Mouse (Mus musculus) lung, postnatal 25 days (tissue): Measurements from ENCODE around the gene Mbtd1.
A peak's percentile ranks its signal among the peaks of the same experiment; 100 is the strongest.
"Not testable (repeated sequence)": the region's sequence is repeated elsewhere in the genome, so short reads cannot be mapped to it uniquely, and the experiment has no call there.

ENCODE experiments used
- DNase-seq: peaks from one replicate; pipeline ENCODE4 v3.0.0; 2022; ENCODE audit warnings: low spot score

The Mbtd1 gene

DNA sequence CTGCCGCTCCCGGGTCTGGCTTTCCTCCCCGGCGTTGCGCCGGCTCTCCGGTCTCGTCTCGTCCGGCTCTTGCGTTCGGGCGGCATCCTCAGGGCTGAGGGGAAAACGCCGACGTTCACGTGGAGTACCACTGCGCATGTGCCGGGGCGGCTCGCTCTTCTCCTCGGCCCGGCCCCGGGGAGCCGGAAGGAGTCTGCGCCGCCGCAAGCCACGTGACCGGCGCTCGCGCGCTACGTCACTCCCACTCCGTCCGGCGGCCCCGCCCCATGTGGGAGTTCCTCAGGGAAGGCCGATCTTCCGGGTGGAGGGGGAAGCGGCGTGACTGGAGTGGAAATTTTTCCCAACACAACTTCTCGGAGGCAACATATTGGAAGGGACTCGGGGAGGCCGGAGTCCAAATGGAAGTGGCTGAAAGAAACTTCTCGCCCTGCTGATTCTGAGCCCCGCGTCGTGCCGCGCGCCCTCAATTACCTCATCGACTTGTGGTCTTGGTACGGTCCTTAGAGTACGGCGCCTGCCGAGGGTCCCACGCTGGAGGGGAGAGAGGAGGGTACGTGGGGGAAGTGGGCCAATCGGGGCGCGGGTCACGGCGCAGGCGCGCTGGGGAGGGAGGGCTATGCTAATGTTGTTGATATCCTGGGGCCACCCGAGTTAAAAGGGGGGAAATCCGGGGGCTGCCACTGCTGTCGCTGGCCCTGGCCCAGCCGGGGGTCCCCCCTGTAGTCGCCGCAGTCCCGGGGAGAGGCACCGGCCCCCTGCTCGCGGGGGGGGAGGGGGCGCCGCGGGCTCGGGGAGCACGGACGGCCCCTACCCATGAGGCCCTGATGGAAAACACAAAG lies at the start of gene Mbtd1, which contains the start of gene Utp18:
TSS of gene Mbtd1 (plus strand) at position 281 of the 839 bp plus-strand sequence.
TSS of gene Utp18 (minus strand) at position 195 of the 839 bp plus-strand sequence.
- DNase-seq: peak; percentile 99

DNA sequence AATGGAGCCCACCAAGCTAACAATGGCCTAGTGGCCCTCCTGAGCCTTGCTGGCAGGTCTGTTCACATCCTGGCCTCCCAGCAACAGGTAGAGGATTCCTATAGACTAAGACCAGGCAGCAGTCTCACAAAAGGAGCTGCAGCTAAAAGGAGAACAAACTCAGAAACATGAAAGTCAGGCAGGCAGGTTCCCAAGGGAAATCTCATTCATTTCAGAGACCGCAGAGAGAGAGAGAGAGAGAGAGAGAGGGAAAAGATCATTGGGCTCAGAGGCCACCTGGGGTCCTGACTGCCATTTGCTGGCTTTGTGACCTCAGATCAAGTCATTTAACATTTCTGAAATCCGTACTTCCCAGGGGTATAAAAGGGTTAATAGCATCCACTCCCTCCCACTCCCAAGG lies 38.3 kb upstream of the Mbtd1 start:
- no peak for DNase-seq

DNA sequence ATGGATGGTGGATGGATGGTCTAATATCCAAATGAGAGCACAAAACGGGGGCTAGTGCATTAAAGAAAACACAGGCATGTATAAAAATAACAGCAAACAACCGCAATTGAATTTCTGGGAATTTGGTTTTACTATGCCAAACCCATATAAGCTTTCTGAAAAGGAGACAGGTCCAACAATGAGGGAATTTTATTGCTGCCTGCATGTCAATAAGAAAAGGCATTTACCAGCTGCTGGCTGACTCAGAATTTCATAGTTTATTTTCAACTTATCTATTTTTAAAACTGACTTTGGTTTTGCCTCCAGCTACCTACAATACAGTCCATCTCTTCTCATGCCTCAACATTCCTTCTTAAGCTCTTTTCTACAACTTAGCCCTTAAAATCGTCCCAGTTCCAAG lies 33.1 kb upstream of the Mbtd1 start:
- DNase-seq: no peak

DNA sequence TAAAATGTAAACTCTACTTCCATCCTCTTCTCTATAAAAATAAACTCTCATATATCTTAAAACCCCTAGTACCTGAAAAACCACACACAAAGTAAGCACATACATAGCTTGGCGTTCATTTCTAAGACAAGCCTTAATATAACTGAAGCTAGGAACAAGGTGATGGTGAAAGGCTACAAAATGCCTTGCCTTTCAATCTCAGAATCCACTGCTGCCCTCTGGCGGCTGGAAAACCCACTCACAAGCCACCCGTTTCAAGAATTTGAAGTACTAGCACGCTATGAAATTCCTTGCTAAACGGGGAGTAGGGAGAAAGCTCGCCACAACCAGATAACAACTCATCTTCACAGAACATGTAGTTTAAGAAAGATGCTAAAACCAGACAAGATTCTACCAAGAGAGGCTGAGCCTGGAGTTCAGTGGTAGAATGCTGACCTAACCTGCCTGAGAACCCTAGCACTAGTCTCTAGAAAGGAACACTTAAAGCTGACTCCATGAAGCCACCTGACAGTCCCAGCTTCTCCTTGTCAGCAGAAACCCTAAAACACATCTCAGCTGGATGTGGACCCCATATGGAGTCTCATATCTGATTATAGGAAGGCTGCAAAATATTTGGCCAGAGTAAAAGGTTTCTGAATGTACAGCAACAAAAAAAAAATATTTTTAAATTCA lies 29.2 kb upstream of the Mbtd1 start:
- peak; percentile 62 for DNase-seq

DNA sequence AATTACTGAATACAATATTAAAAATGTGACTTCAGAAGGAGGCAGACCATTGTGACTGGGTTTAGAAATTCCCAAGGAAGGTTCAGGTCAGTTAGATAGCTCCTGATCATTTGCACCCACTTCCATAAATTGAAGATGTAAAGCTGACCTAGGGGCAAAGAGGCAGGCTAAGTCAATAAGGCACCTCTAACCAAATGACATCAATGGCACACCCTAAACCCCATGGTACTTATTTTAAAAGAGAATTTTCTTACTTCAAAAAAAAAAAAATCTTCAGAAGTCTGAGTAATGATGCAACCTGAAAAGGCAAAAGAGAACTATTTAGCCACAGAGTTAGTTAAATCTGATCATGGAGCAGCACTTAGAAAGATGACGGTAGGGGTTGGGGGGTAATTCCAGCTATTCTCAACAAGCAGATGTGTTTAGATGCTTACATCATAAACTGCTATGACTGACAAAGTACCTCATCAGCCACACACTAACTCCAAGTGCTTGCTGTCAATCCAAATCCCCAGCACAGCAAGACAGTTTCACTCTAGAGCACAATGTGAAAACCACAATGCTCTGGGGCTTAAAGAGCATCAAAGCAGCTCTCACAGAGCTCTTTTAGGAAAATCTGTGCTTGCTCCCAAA lies 25.0 kb upstream of the Mbtd1 start:
- DNase-seq: no peak

DNA sequence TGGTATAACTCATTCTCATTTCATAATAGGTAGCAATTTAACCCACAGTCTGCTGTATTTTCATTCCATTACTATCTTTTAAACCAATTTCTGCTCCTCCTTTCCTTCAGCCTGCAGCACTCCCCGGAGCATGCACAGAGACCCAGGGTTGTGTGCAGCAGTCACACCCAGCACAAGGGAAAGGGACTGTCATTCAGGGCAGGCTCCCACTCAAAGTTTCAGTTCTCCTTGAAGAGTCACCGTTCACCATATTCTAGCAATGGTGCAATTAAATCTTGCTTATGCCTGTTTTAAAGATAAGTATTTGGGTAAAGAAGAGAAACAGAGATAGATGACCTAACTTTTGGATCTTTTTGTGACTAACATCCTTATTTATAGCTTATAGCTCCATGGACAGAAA lies 24.5 kb upstream of the Mbtd1 start:
- no peak for DNase-seq

DNA sequence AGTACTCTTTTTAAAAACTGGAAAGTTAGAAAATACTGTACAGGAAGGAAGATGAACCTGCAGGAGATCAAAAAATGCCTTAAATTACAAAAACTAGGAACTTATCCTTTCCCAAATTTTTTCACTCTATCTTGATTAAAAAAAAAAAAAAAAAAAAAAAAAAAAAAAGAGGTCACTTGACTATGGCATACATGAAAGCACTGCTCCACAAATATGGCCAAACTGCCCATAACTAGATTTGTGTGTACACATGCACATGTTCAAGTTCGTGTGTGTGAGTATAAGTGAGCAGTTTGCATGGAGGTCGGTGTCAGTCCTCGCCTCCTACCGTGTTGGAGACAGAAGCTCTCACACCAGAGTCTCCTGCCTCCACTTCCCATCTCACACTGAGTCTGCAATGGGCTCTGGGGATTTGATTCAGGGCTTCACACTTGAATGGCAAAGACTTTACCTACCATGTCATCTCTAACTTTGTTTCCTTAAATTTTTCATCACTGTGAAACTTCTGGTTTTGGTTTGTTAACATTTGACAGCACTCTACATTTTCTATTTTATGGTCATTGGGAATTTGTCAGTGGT lies 23.5 kb upstream of the Mbtd1 start:
- DNase-seq: no peak

DNA sequence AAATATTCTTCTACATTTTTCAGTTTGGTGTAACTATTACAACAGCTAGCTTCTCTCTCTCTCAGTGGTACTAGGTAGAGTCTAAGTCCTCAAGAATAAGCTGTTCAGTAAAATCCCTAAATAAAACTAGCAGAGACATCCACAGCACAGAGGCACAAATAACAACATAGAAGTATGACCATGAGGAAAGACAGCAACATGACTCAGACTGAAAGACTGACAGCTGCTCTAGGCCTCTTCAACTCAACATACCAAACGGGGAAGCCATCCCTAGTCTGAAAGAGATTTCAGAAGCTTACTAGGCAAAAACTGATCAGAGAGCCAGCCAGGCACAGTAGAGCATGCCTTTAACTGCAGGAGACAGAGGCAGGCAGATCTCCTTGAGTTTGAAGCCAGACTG lies 23.0 kb upstream of the Mbtd1 start:
- DNase-seq: no peak

DNA sequence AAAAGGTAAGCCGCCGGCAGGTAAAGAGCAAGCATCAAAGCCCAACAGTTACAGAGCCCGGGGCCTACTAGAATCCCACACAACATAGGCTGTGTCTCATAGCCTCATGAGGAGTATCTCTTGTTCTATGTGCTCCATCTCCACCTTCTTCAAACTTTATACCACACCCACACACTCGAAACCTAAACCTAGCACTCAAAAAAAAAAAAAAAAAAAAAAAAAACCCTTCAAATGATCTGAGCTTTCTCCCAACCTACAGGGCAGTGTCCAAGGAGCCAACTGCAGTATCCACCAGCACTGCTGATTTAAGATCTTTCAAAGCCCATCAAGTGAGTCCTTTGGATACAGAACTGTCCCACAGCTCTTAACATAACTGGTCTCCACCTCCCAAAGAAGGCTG lies 1.6 kb upstream of the Mbtd1 start:
- no peak for DNase-seq

DNA sequence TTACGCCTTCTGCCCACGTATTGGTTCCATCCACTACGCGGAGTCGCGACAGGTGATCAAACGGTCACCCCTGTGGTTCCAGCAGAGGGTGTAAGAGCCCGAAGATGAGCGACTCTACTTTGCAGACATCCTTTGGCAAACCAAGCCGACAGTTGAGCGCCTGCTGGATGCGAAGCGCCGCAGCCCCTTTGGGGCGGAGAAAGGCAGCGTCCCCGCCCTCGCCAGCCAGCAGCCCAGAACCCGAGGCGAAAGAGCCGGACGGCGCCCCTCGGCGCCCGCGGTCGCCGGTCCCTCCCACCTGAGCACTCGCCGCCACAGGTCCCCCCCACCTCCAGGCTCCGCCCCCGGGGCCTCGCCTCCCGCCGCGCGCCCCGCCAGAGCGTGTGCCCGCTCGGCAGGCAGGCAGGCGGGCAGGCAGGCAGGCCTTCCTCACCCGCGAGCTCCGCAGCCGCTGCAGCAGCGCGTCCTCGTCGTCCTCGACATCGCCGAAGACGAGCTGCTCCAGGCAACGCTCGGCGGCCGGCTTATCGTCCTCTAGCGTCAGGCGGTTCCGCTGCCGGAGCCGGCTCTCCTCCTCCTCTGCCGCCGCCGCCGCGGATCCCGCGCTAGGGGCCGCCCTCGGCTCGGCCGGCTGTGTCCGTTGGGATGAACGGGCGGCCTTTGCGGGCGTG lies 616 bp upstream of the Mbtd1 start:
- peak; percentile 54 for DNase-seq

DNA sequence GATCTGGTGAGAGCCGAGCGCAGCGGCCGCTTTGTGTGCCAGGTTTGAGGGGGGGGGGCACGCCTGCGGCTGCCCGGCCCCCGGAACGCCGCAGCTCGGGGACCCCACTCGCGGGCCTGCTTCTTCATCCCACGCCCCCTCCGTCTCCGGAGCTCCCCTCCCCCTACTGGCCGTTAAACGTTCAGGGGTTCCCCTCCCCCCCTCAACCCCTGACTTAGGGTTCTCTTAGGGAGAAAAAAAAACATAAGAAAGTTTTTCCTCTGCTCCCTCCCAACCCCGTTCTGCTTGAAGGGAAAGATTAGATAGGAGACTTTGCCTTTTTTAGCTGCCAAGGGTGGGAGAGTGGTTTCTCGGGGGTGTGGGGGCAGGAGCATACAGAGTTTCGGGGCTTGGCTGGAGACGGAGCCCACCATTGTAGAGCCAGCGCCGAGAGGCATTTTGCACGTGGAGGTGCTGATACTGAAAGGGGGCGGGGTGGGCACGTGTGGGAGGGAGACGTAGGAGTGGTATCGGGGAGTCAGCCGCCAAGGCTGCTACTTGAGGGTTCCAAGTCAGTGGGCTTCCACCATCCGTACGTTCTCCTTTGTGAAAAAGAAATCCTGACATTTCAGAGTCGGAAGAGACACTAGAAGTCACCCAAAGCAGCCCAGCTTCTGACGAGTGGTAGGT lies 893 bp downstream of the Mbtd1 start:
- no peak for DNase-seq

DNA sequence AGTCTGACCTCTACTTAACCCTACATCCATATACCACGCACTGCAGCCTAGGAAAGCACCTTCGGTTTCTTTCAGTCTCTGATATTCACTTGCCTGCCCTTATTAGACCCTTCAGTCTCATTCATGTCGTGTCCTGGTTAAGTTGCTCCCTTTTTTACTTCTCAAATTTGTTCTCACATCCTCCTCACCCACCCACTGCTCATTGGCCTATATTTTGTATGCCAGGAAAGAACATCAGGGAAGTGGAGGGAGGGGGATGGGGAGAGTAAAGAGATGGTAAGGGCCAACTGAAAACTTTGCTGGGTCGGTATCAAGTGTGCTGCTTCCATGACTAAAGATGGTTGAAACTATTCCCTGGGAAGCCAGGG lies 1.4 kb downstream of the Mbtd1 start:
- DNase-seq: peak; percentile 6

DNA sequence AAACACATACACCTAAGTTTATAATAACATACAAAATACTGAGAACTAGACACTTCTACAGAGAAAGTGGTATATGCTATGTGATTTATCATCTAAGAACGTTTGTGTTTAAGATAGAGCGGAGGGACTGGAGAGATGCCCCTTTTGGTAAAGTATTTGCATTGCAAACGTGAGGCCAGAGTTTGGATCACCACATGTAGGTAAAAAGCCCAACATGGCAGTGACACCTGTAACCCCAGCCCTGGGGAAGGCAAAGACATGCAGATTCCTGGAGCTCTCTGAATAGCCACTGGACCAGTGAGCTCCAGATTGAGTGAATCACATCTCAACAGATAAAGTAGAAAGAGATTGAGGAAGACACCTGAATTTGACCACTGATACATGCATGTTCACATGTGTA lies 12.1 kb downstream of the Mbtd1 start:
- DNase-seq: no peak

DNA sequence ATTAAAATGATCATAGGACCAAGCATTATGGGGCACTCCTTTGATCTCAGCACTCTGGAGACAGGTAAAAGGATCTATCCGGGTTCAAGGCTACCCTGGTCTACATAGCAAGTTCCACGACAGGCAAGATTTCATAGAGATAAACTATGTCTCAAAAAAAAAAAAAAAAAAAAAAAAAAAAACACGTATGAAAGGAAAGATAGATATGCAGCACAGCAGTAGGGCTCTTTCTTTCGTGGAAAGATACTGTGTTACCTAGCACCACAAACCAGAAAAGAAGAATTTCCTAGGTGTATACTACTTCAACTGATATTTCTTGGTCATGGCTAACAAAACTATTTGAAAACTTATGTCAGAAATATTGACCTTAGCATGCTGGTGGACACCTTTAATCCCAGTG lies 21.2 kb downstream of the Mbtd1 start:
- no peak for DNase-seq

DNA sequence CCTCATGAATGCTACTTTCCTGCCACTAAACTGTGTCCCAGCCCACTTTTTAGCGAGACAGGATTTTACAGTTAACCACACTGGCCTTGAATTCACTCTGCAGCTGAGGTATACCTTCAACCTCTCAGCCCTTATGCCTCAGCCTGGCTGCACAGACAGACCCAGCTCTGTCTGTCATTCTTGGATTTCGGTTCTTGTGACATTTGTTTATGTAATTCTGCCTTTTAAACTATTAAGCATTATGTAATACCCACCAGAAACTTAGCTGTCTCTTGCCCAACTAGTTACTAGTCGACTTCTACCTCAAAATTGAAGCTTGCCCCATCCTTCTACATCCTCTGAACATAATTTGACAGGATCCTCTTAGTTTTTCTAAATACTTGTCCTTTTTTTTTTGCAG lies 22.2 kb downstream of the Mbtd1 start:
- no peak for DNase-seq

DNA sequence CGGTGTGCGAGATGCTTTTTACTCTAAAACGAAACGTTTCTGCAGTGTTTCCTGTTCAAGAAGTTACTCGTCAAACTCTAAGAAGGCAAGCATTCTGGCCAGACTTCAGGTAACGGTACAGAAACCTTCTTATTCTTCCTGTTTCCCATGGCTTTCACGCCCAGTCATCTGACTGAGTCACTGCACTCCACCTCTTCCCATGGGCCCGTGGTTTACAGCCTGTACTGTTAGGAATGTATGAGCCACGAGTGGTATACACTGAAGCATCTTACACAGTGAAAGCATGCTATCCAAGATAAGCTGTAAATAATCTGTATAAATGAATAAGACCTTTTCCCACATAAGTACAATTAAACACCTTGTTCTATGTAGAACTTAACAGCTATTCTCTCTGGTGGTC lies 23.2 kb downstream of the Mbtd1 start:
- DNase-seq: no peak

DNA sequence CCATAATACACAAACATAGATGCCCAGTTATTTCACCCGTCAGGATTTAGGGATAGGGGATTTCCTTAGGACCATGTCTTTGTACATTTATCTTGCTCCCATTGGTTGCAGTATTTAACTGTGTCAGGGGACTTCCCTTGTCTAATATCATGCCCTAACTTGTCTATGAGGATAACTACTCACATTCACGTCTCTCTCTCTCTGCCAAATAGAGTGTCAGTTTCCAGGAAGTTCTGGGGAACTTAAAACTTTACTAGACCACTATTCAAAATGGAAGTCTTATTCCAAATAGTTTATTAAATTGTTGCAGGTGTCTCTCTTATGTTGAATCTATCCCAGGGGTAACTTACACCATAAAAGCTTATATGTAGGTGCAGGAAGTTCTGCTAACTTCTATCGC lies 26.0 kb downstream of the Mbtd1 start:
- DNase-seq: no peak

DNA sequence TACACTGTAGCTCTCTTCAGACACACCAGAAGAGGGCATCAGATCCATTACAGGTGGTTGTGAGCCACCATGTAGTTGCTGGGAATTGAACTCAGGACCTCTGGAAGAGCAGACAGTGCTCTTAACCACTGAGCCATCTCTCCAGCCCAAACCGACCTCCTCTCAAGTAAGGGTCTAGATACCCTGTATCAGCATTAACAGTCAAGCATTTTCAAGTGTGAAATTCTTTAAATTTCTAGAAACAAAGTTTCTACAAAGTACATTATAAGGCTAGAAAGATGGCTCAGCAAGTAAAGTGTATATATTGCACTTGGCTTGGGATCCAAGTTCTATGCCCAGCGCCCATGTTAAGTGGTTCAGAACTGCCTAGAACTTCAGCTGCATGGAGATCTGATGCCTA lies 29.4 kb downstream of the Mbtd1 start:
- DNase-seq: not testable (repeated sequence)

DNA sequence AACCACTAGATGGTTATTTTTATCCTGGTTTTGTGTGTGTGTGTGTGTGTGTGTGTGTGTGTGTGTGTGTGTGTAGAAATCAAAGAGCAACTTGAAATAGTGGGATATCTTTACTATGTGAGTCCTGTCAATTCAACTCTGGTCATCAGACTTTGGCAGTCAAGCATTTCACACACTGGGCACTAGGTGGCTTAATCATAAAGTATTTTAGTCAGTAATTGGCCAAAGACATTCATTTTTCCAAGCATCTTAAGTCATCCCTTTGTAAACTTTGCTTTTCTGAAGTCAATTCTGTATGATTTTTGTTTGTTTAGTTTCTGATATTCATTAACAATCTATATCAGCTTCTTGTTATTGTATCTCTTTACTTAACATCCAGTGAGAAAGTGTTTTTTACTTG lies 43.5 kb downstream of the Mbtd1 start:
- DNase-seq: no peak

DNA sequence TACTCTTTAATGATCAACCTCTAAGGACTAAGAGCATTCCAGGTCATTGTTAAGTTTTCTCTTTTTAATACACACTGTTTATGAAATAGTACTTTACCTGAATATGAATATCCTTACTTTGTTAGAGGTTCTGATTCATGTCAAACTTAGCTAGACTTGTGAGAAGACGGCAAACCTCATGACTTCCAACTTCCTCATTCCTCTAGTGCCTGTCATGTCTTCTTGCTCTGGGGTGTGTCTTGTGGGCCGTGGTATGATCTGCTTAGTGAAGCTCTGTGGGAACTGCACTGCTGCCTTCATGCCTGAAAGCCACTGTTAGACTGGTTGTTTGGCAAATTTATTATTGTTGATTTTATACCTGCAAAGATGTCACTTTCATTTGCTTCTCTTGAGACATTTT lies 55.3 kb downstream of the Mbtd1 start:
- DNase-seq: no peak

DNA sequence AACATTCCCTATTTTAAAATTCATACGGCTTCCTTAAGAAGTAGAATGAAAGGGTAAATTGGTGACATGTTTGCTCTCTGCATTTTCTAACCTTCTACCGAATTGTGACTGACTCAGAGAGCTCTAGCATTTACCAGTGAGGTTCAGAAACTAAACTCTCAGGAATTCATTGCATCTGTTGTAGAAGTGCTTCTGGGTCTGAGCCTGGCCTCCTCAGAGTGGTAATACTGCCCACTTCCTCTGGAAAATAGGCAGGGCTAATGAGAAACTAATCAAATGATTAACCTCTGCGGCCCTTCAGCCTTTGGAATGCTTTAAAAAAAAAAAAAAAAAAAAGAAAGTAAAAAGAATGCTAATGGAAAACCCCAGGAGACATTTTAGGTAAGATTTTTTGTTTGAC lies 59.3 kb downstream of the Mbtd1 start:
- DNase-seq: no peak
